ENCODE assay signal across 22 mouse cellular contexts in the genomic region with DNA sequence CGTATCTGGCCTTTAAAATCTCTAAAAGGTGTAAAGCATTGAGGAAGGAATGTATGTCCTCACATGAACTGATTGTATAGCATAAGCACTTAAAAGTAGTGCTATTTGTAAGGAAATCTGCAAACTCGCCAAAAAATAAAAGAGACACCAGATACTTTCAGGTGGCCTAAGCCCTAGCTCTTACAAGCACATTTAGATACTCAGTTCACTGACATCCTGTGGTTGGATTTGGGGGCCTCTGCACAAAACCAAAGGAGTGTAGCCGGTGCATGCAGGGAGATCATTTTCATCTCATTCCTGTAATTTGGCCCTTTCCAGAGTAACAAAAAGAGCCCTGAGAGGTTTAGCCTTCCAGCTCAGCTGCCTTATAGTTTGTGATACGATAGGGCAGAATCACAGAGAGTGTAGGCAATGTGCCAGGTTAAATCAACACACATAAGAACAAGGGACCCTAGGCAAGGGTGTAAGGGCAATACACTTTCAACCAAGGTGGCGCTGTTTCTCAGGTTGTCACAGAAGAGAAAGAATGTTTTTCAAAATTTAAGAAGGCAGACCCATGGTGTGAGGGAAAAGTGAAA.
DNase-seq lines count a peak whose midpoint lies in the region; ATAC-seq lines count a peak whose summit lies in the region.
"Had no signal": no experiment of that assay in that cellular context is flagged by ENCODE, and none has a peak within 500 bp of the region (broad histone marks: within the 10 kb centered on the region; RNA-seq: fewer than 3 reads in every experiment).

No protein-coding gene starts in this region.

- 64% methylated on average over 5 of the region's 5 CpGs for WGBS in kidney, embryonic 14.5 days
- WGBS in liver, embryonic 11.5 days: 84% methylated on average over 5 of the region's 5 CpGs

- 0 out of 2 replicates have a peak, but pooled peaks have one; percentile 12 for ATAC-seq in kidney, embryonic 14.5 days (ENCODE audit: low FRiP score, low TSS enrichment)
- no peak for ATAC-seq in liver, embryonic 11.5 days (replicated peaks; ENCODE audit: low FRiP score)
- ATAC-seq: forebrain, embryonic 14.5 days; intestine, embryonic 15.5 days had no signal

- peaks cover 4% of the 10 kb centered on the region; the same call in 1 of the 2 replicates for H3K4me1 ChIP-seq in kidney, embryonic 14.5 days (ENCODE audit: control insufficient read depth, insufficient read depth, low read length)
- 0 out of 2 replicates have a peak, but pooled peaks cover 2% of the 10 kb centered on the region for H3K4me1 ChIP-seq in liver, embryonic 11.5 days (replicated peaks; ENCODE audit: control insufficient read depth, insufficient read depth, low read length)
- H3K4me1 ChIP-seq: embryonic facial prominence, embryonic 15.5 days; hindbrain, embryonic 15.5 days; intestine, embryonic 15.5 days; liver, embryonic 15.5 days had no signal

- no peaks in the 10 kb centered on the region for H3K9me3 ChIP-seq in kidney, embryonic 14.5 days (ENCODE audit: control insufficient read depth, low read length)
- H3K9me3 ChIP-seq in liver, embryonic 11.5 days (ENCODE audit: control insufficient read depth, low read length): no peaks in the 10 kb centered on the region
- H3K9me3 ChIP-seq: embryonic facial prominence, embryonic 15.5 days; heart, embryonic 10.5 days; hindbrain, embryonic 15.5 days; intestine, embryonic 15.5 days; limb, embryonic 15.5 days; liver, embryonic 15.5 days had no signal

- H3K36me3 ChIP-seq in kidney, embryonic 14.5 days (ENCODE audit: control insufficient read depth, insufficient read depth, low read length): no peaks in the 10 kb centered on the region
- H3K36me3 ChIP-seq in liver, embryonic 11.5 days (ENCODE audit: control insufficient read depth, insufficient read depth, low read length): no peaks in the 10 kb centered on the region
- H3K36me3 ChIP-seq: embryonic facial prominence, embryonic 15.5 days; heart, embryonic 10.5 days; hindbrain, embryonic 15.5 days; intestine, embryonic 15.5 days; limb, embryonic 15.5 days; liver, embryonic 15.5 days had no signal

- no peak overlapping the region for H3K4me2 ChIP-seq in kidney, embryonic 14.5 days (replicated peaks; ENCODE audit: low read depth, low read length)
- no peak overlapping the region for H3K4me2 ChIP-seq in liver, embryonic 11.5 days
- H3K4me2 ChIP-seq: embryonic facial prominence, embryonic 15.5 days; hindbrain, embryonic 15.5 days; intestine, embryonic 15.5 days; limb, embryonic 15.5 days; liver, embryonic 15.5 days had no signal

- H3K27me3 ChIP-seq in kidney, embryonic 14.5 days (ENCODE audit: control insufficient read depth, insufficient read depth, low read length): no peaks in the 10 kb centered on the region
- no peaks in the 10 kb centered on the region for H3K27me3 ChIP-seq in liver, embryonic 11.5 days (replicated peaks; ENCODE audit: control insufficient read depth, insufficient read depth, low read length)
- H3K27me3 ChIP-seq: embryonic facial prominence, embryonic 15.5 days; hindbrain, embryonic 15.5 days; intestine, embryonic 15.5 days; limb, embryonic 15.5 days; liver, embryonic 15.5 days had no signal

- H3K9ac ChIP-seq in kidney, embryonic 14.5 days (ENCODE audit: low read depth, low read length): no peak overlapping the region
- H3K9ac ChIP-seq in liver, embryonic 11.5 days (ENCODE audit: low read depth, low read length): no peak overlapping the region
- H3K9ac ChIP-seq: embryonic facial prominence, embryonic 15.5 days; hindbrain, embryonic 15.5 days; intestine, embryonic 15.5 days; limb, embryonic 15.5 days; liver, embryonic 15.5 days had no signal

- DNase-seq in cerebellum, postnatal 10 days: peak; percentile 5 to 8
- no peak for DNase-seq in cerebellum, adult 9-10 months
- DNase-seq in kidney, adult 18-20 months: no peak
- peak; percentile 13 for DNase-seq in lung, postnatal 14 days
- DNase-seq in lung, postnatal 10 days: no peak
- peak; percentile 13 for DNase-seq in kidney, postnatal 14 days
- no peak for DNase-seq in liver, embryonic 11.5 days (ENCODE audit: low spot score)
- DNase-seq: adrenal gland, postnatal 25 days; cerebellum, adult 9-11 months; right cerebral cortex, adult 18-20 months; right cerebral cortex, postnatal 4 days; thymus, adult 18-20 months; thymus, postnatal 36 days had no signal

- H3K27ac ChIP-seq in kidney, embryonic 14.5 days (ENCODE audit: low read depth, low read length): no peak overlapping the region
- H3K27ac ChIP-seq in liver, embryonic 11.5 days (ENCODE audit: low read depth, low read length): no peak overlapping the region
- H3K27ac ChIP-seq: embryonic facial prominence, embryonic 15.5 days; heart, embryonic 10.5 days; hindbrain, embryonic 15.5 days; intestine, embryonic 15.5 days; limb, embryonic 15.5 days; liver, embryonic 15.5 days; macrophage had no signal

- H3K4me3 ChIP-seq in kidney, embryonic 14.5 days (ENCODE audit: low read length): no peak overlapping the region
- H3K4me3 ChIP-seq in liver, embryonic 11.5 days (ENCODE audit: low read depth, low read length): no peak overlapping the region
- H3K4me3 ChIP-seq: embryonic facial prominence, embryonic 15.5 days; heart, embryonic 10.5 days; hindbrain, embryonic 15.5 days; intestine, embryonic 15.5 days; limb, embryonic 15.5 days; liver, embryonic 15.5 days had no signal

Comparison
In these comparisons a context has a peak if more than half of its experiments do, and no peak if none do; other contexts are left out.
1. DNase-seq: peak in cerebellum, postnatal 10 days (2 of 2), lung, postnatal 14 days (single experiment) and kidney, postnatal 14 days (single experiment); none in cerebellum, adult 9-10 months (single experiment), kidney, adult 18-20 months (single experiment), lung, postnatal 10 days (single experiment) and liver, embryonic 11.5 days (single experiment).